Mouse (Mus musculus) cerebellum, adult (tissue): Measurements from ENCODE around the gene Txndc5.

Experiments used
- ATAC-seq: cut with Nextera tagmentation; 2 replicates; pipeline ENCODE4 v1.9.2; 2017; ENCODE audit warnings: mild to moderate bottlenecking, moderate library complexity, mixed read lengths; ENCODE audit not compliant: insufficient number of reproducible peaks, low FRiP score, low TSS enrichment

The Txndc5 gene

GRCm38 (mm10) chr13:38527041-38527796 is 1.4 kb downstream of the Txndc5 start:
- peak; percentile 32; the same call in 1 of the 2 replicates for ATAC-seq

- no peak for ATAC-seq
These were observed 2.5 kb downstream of the Txndc5 start for GRCm38 (mm10) chr13:38526116-38526515.

DNA sequence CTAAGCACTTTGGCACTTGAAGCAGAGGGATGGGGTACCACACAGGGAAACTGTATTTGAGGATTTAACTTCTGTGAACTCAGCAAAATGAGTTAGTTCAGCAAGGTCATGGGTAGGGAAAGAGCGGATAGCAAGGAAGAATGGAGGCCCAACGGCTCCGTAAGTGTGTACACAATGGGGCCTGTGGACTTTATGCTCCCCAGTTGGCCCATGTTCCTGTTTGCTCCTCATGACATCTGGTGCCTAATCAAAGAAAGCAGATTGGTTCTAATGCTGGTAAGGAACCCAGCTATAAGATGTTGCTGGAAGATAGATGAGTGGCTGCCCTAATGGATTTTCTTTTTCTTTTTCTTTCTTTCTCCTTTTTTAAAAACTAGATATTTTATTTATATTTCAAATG is 3.4 kb downstream of the Txndc5 start:
- no peak for ATAC-seq

DNA sequence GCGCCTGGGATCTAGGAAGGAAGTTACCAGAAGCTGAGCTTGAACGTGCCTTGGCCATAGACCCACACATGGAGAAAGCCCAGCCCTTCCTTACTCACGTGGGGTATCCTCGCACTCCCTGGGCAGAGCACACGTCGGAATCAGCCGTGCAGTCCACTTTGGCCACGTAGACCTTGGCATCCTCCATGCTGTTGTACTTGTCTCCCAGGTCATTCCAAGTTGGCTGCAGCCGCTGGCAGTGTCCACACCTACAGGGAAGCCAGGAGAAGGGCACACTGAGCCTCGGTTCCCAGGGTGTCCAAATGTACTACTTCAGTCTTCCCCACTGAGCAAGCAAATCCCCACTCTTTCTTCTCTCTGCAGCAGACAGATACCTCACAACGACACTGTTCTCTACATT is 5.4 kb downstream of the Txndc5 start:
- ATAC-seq = no peak

DNA sequence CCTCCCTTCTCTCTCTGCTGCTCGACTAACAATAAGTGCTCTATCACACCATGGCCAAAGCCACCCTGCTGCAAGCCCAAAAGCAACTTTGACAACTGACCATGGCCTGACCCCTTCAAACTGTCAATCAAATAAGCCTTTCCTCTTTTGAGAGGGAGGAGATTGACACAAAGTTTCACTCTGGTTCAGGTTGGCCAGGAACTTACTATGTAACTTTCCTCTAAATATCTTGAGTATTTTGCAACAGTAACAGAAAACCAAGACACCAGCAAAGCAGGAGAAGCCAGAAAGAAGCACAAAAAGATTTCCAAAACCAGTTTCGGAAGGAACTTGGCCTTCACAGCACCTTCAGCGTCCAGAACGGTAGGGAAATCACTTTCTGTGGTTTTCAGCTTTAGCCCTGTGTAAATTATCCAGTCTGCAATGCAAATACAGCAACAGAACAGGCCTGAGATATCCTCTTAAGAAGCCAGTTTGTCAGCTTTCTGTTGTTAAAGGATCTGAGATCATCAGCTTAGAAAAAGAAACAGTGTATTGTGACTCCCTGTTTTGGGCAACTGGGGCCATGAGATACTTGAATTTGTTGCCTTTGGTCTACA is 6.5 kb downstream of the Txndc5 start:
- no peak for ATAC-seq

- no peak for ATAC-seq
These were observed 8.3 kb downstream of the Txndc5 start for GRCm38 (mm10) chr13:38520299-38520698.

- no peak for ATAC-seq
These were observed 12.0 kb downstream of the Txndc5 start for GRCm38 (mm10) chr13:38516582-38516981.

DNA sequence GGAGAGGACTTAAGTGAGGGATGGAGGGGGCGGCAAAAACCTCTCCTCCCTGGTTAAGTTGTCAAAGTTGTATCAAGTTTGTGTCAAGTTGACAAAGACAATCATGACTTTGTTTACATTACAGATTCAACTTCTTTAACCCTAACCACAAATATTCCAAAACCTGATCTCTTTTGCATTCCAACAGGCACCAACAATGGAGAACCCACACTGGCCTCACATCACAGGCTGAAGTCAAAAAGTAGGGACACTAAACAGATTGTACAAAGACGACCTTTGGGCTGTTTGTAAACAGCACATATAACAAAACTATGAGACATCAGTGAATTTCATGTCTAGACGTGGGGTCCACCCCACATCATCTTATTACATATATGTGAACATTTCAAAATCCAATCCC is 12.8 kb downstream of the Txndc5 start:
- no peak for ATAC-seq

- no peak for ATAC-seq
These were observed 13.2 kb downstream of the Txndc5 start for GRCm38 (mm10) chr13:38515431-38515830.

- ATAC-seq = no peak
These were observed 14.7 kb downstream of the Txndc5 start for GRCm38 (mm10) chr13:38513921-38514320.

DNA sequence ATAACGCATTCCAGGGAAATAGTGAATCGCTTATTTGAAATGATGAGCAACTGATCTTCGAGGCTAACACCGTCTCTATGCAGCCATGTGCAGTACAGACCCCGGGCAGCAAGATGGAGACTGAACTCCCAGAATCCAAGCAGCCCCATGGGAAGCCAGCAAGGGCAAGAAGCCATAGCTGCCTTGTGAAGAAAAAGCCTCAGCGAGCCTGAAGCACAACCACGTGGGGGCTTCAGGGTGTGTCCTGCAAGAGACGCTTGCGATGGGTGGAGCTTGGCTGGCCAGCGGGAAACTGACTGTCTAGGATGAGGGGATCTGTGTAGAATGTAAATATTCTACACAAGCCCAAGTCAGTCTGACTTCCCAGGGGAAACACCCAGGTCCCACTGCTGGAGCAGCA is 16.6 kb downstream of the Txndc5 start:
- ATAC-seq = no peak

DNA sequence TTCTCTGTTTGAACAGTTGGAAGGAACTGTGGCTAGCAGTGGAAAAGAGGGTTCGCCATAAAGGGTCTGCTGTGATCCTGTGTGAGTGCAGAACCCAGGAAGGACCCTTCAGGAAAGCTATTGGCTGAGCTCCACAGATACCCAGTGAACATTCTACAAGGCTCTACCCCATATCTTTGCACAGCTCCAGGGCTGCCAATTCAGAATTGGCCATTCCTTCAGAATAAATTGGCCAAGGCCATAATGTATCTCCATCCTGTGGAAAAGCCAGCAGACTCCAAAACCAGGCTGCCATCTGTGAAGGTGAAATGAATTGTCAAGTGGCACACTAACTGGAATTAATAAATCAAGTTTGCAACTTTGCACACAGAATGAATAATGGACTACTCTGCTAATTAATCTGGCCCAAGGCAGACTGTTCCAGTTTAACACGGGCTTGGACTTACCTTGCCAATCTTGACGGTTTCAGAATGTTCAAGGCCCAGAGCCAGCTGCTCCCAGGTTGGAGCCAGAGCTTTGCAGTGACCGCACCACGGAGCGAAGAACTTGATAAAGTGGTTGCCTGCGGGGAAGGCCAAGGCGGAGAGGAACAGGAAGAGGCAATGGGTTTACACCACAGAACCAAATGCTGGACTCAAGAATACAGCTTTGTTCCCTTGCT is 18.8 kb downstream of the Txndc5 start:
- no peak for ATAC-seq

DNA sequence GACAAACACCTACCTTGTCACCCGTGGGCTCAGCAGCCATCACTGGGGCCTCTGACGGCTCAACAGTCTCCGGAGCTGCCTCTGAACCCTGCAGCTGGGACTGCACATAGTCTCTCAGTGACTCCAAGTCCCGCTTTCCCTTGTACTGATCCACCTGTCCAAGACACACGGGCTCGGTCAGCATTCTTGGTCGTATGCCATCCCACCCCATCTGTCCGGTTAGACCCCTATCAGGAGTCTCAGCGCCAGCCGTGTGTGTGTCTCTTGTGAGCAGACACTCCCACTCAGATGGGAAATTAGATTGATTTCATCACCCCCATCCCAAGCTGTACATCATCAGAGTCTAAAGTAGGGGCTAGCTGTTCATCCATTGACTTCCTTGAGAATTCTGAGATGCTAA is 21.7 kb downstream of the Txndc5 start:
- ATAC-seq = no peak

DNA sequence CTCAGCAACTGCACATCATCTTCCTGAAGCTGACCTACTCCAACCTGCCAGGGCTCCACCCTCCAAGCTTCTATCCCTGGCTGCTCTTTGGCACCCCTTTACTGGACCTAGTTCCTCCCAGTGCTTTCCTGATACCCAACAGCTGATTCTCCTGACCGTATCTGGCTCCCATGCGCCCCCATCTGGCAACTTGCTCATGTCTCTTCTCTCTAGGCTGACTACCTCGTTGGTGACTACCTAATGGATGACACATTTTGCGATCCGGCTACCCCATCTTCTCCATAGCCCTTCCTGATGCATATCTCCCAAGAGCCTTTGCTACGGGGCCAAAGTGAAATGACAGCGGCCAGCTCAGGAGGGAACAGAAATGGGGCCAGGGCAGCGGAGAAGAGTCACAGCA is 22.3 kb downstream of the Txndc5 start:
- ATAC-seq = 0 out of 2 replicates have a peak, but pooled peaks have one; percentile 9

GRCm38 (mm10) chr13:38503137-38503849 is 25.3 kb downstream of the Txndc5 start:
- no peak for ATAC-seq

- ATAC-seq = no peak
These were observed 27.3 kb downstream of the Txndc5 start for GRCm38 (mm10) chr13:38501314-38501713.

- no peak for ATAC-seq
These were observed 31.9 kb downstream of the Txndc5 start for GRCm38 (mm10) chr13:38496715-38497114.

- no peak for ATAC-seq
These were observed 41.9 kb downstream of the Txndc5 start for GRCm38 (mm10) chr13:38486767-38487166.

- ATAC-seq = peak; percentile 50; the same call in 1 of the 2 replicates
These were observed 43.9 kb downstream of the Txndc5 start for GRCm38 (mm10) chr13:38484701-38485100.

GRCm38 (mm10) chr13:38481021-38481420 is 47.6 kb downstream of the Txndc5 start:
- ATAC-seq = no peak

DNA sequence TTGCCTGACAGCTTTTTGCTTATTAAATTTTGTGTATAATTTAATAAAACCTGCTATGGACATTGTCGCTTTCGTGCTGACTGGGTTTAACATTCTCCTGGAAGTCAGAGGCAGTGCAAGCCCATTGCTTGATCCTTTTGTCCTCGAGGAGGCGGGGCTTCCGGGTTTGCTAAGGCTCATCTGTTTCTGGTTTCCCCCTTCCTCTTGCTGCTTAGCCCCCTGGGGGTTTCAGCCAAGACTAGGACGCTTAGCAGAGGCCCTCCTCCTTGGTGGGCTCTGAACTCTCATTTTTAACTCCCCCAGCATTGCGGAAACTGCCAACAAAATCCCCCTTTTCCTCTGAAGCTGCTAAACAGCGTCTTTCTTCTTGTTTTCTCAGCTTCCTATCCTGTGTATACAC is 51.7 kb downstream of the Txndc5 start:
- ATAC-seq = no peak
